ENCODE assay signal across 10 mouse cellular contexts in genomic region chr6:108494185-108494804, GRCm38 (mm10).
DNase-seq lines count a peak whose midpoint lies in the region; ATAC-seq lines count a peak whose summit lies in the region.
"Had no signal": no experiment of that assay in that cellular context is flagged by ENCODE, and none has a peak within 500 bp of the region (broad histone marks: within the 10 kb centered on the region; RNA-seq: fewer than 3 reads in every experiment).

No protein-coding gene starts in this region.

- H3K4me2 ChIP-seq in heart, embryonic 15.5 days: no peak overlapping the region
- no peak overlapping the region for H3K4me2 ChIP-seq in embryonic facial prominence, embryonic 15.5 days (replicated peaks)
- H3K4me2 ChIP-seq in hindbrain, embryonic 15.5 days: no peak overlapping the region
- H3K4me2 ChIP-seq in midbrain, embryonic 15.5 days: no peak overlapping the region
- H3K4me2 ChIP-seq in liver, embryonic 12.5 days: no peak overlapping the region

- H3K9me3 ChIP-seq in heart, embryonic 15.5 days (replicated peaks): no peaks in the 10 kb centered on the region
- H3K9me3 ChIP-seq in embryonic facial prominence, embryonic 15.5 days (replicated peaks): no peaks in the 10 kb centered on the region
- no peaks in the 10 kb centered on the region for H3K9me3 ChIP-seq in hindbrain, embryonic 15.5 days
- no peaks in the 10 kb centered on the region for H3K9me3 ChIP-seq in midbrain, embryonic 15.5 days
- no peaks in the 10 kb centered on the region for H3K9me3 ChIP-seq in liver, embryonic 12.5 days (replicated peaks)

- no peak for ATAC-seq in heart, embryonic 15.5 days (replicated peaks; ENCODE audit: insufficient number of reproducible peaks, insufficient read depth, low FRiP score, low read depth)
- peak; percentile 47 for ATAC-seq in embryonic facial prominence, embryonic 15.5 days (ENCODE audit: insufficient number of reproducible peaks, low FRiP score, low TSS enrichment, low read depth)
- ATAC-seq in hindbrain, embryonic 15.5 days (ENCODE audit: low FRiP score, low read depth): peak; percentile 59; the same call in 1 of the 2 replicates
- 0 out of 2 replicates have a peak, but pooled peaks have one; percentile 30 for ATAC-seq in midbrain, embryonic 15.5 days (replicated peaks)
- no peak for ATAC-seq in liver, embryonic 12.5 days
- ATAC-seq in monocyte, adult 5-6 weeks (replicated peaks; ENCODE audit: insufficient number of reproducible peaks, low FRiP score, low TSS enrichment, poor library complexity, severe bottlenecking): no peak

- H3K4me3 ChIP-seq in heart, embryonic 15.5 days: no peak overlapping the region
- no peak overlapping the region for H3K4me3 ChIP-seq in embryonic facial prominence, embryonic 15.5 days (replicated peaks)
- H3K4me3 ChIP-seq in hindbrain, embryonic 15.5 days: no peak overlapping the region
- no peak overlapping the region for H3K4me3 ChIP-seq in midbrain, embryonic 15.5 days
- no peak overlapping the region for H3K4me3 ChIP-seq in liver, embryonic 12.5 days

- WGBS in heart, embryonic 15.5 days: 67% methylated on average over 10 of the region's 10 CpGs
- 64% methylated on average over 10 of the region's 10 CpGs for WGBS in embryonic facial prominence, embryonic 15.5 days
- 54% methylated on average over 10 of the region's 10 CpGs for whole genome bisulfite sequencing in hindbrain, embryonic 15.5 days
- 65% methylated on average over 10 of the region's 10 CpGs for WGBS in midbrain, embryonic 15.5 days
- WGBS in liver, embryonic 12.5 days (ENCODE audit: insufficient replicate concordance): 73% methylated on average over 10 of the region's 10 CpGs

- H3K36me3 ChIP-seq in heart, embryonic 15.5 days: peaks cover 35% of the 10 kb centered on the region
- H3K36me3 ChIP-seq in embryonic facial prominence, embryonic 15.5 days: peaks cover 12% of the 10 kb centered on the region; the same call in 1 of the 2 replicates
- no peaks in the 10 kb centered on the region for H3K36me3 ChIP-seq in hindbrain, embryonic 15.5 days
- no peaks in the 10 kb centered on the region for H3K36me3 ChIP-seq in midbrain, embryonic 15.5 days (replicated peaks)
- peaks cover 24% of the 10 kb centered on the region; the same call in 1 of the 2 replicates for H3K36me3 ChIP-seq in liver, embryonic 12.5 days

- DNase-seq in heart, adult 9 months (ENCODE audit: low spot score in 2 of 2): no peak
- no peak for DNase-seq in right cerebral cortex, postnatal 25 days
- DNase-seq: gastrocnemius, postnatal 25 days; spleen, adult 18-20 months had no signal

- no peaks in the 10 kb centered on the region for H3K27me3 ChIP-seq in heart, embryonic 15.5 days
- H3K27me3 ChIP-seq in embryonic facial prominence, embryonic 15.5 days: no peaks in the 10 kb centered on the region
- no peaks in the 10 kb centered on the region for H3K27me3 ChIP-seq in hindbrain, embryonic 15.5 days
- no peaks in the 10 kb centered on the region for H3K27me3 ChIP-seq in midbrain, embryonic 15.5 days (replicated peaks)
- H3K27me3 ChIP-seq in liver, embryonic 12.5 days (replicated peaks): no peaks in the 10 kb centered on the region

- peaks cover 15% of the 10 kb centered on the region for H3K4me1 ChIP-seq in heart, embryonic 15.5 days (replicated peaks)
- H3K4me1 ChIP-seq in embryonic facial prominence, embryonic 15.5 days: 0 out of 2 replicates have a peak, but pooled peaks cover 11% of the 10 kb centered on the region
- peaks cover 8% of the 10 kb centered on the region; the same call in 1 of the 2 replicates for H3K4me1 ChIP-seq in hindbrain, embryonic 15.5 days (replicated peaks)
- no peaks in the 10 kb centered on the region for H3K4me1 ChIP-seq in midbrain, embryonic 15.5 days
- H3K4me1 ChIP-seq in liver, embryonic 12.5 days: no peaks in the 10 kb centered on the region

- peak overlapping the region; percentile 20; the same call in 1 of the 2 replicates for H3K27ac ChIP-seq in heart, embryonic 15.5 days
- H3K27ac ChIP-seq in embryonic facial prominence, embryonic 15.5 days (replicated peaks): no peak overlapping the region
- H3K27ac ChIP-seq in hindbrain, embryonic 15.5 days (replicated peaks): no peak overlapping the region
- H3K27ac ChIP-seq in midbrain, embryonic 15.5 days: no peak overlapping the region
- no peak overlapping the region for H3K27ac ChIP-seq in liver, embryonic 12.5 days

- H3K9ac ChIP-seq in heart, embryonic 15.5 days: no peak overlapping the region
- H3K9ac ChIP-seq in embryonic facial prominence, embryonic 15.5 days: no peak overlapping the region
- no peak overlapping the region for H3K9ac ChIP-seq in hindbrain, embryonic 15.5 days
- no peak overlapping the region for H3K9ac ChIP-seq in midbrain, embryonic 15.5 days
- H3K9ac ChIP-seq in liver, embryonic 12.5 days: no peak overlapping the region

Comparison
In these comparisons a context has a peak if more than half of its experiments do, and no peak if none do; other contexts are left out.
1. ATAC-seq: peak in embryonic facial prominence, embryonic 15.5 days (single experiment), hindbrain, embryonic 15.5 days (single experiment) and midbrain, embryonic 15.5 days (single experiment); none in heart, embryonic 15.5 days (single experiment), liver, embryonic 12.5 days (single experiment) and monocyte, adult 5-6 weeks (single experiment).